Mouse (Mus musculus): Measurements from ENCODE around the gene Ahcyl2. TPM values are rescaled to one million over a fixed set of nuclear protein-coding genes. Genes with fewer than 3 reads are reported as not detected.

Gene Ahcyl2
- polyA plus RNA-seq, 1 experiment from 2014 or later: 7.8 TPM

DNA sequence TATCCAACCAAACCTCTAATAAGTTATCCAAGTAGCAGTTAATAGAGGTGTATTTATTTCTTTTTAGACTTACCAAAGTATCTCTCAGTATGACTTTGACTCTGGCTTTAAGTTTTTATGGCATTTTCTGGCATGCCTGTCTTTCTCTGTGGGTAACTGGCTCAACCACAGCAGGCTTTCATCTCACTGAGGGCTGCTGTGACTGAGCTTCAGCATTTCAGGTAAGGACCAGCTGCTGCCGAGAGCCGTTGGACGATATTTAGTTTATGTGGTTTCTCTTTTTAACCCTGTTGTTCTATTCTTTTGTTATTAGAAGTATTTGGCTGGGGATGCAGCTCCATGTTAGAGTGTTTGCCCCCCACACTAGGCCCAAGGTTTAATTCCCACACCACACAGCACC lies 129.2 kb downstream of the Ahcyl2 start:
- H3K4me1 ChIP-seq (ENCODE audit: control insufficient read depth, insufficient read depth, low read length): peaks cover 8% of the 10 kb centered on the region
- H3K27me3 ChIP-seq (ENCODE audit: control insufficient read depth, insufficient read depth, low read length): no peaks in the 10 kb centered on the region
- H3K9ac ChIP-seq (ENCODE audit: low read length): no peak overlapping the region
- H3K4me2 ChIP-seq (ENCODE audit: low read depth, low read length): no peak overlapping the region
- no peak overlapping the region for H3K4me3 ChIP-seq (ENCODE audit: low read length)
- peak overlapping the region; percentile 10 for H3K27ac ChIP-seq (ENCODE audit: low read length)
- 0 out of 2 replicates have a peak, but pooled peaks have one; percentile 18 for ATAC-seq (replicated peaks; ENCODE audit: extremely low read depth, insufficient read depth, low FRiP score)
- no peaks in the 10 kb centered on the region for H3K9me3 ChIP-seq (replicated peaks; ENCODE audit: control insufficient read depth, low read length)
- 81% methylated on average over 3 of the region's 3 CpGs for WGBS
- H3K36me3 ChIP-seq (ENCODE audit: control insufficient read depth, insufficient read depth): peaks cover 11% of the 10 kb centered on the region

DNA sequence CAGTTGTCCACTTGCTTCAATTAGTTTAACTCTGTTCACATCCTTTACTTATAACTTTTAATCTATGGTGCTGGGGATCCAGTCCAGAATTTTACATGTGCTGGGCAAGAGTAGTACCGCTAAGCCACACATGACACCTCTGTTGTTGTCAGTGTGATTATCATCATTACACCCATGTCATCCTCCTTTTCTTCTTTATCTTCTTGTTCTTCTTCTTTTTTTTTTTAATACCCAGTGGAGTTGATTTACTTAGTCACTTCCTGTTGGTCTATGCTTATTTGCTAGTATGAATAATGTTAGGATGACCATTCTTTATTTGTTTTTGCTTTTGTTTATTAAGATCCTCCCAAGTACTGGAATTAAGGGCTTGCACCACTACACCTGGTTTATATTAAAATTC lies 133.6 kb downstream of the Ahcyl2 start:
- H3K27ac ChIP-seq (ENCODE audit: low read length): no peak overlapping the region
- H3K36me3 ChIP-seq (ENCODE audit: control insufficient read depth, insufficient read depth): peaks cover 7% of the 10 kb centered on the region
- 95% methylated on average over 1 of the region's 1 CpGs for WGBS
- no peak overlapping the region for H3K4me3 ChIP-seq (ENCODE audit: low read length)
- H3K27me3 ChIP-seq (ENCODE audit: control insufficient read depth, insufficient read depth, low read length): no peaks in the 10 kb centered on the region
- ATAC-seq (replicated peaks; ENCODE audit: extremely low read depth, insufficient read depth, low FRiP score): no peak
- H3K9me3 ChIP-seq (replicated peaks; ENCODE audit: control insufficient read depth, low read length): no peaks in the 10 kb centered on the region
- peaks cover 31% of the 10 kb centered on the region for H3K4me1 ChIP-seq (ENCODE audit: control insufficient read depth, insufficient read depth, low read length)
- no peak overlapping the region for H3K4me2 ChIP-seq (ENCODE audit: low read depth, low read length)
- H3K9ac ChIP-seq (ENCODE audit: low read length): no peak overlapping the region

DNA sequence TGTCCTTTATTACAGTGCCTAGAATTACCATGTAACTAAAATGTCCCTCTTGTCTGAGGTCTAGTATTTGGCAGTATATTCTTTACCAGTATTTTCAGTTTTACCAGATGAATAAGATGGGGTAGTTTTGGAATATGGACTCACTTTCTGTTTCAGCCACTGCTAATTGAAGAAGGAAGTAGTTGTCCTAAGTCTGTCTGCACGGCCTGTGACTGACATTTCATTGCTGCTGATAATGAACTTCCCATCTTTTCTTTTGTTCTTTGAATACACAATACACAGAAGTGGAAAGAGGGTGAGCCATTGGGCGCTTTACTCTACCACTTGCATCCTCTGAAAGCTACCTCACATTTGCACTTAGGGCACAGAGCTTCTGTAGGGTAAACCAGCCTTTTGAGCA lies 134.4 kb downstream of the Ahcyl2 start:
- Histone ChIP-seq H3K4me1 (ENCODE audit: control insufficient read depth, insufficient read depth, low read length) (peaks cover 31% of the 10 kb centered on the region), H3K27ac (ENCODE audit: low read length) (peak overlapping the region; percentile 96), H3K9ac (ENCODE audit: low read length) (no peak overlapping the region), H3K4me3 (ENCODE audit: low read length) (no peak overlapping the region), H3K9me3 (replicated peaks; ENCODE audit: control insufficient read depth, low read length) (no peaks in the 10 kb centered on the region), H3K4me2 (ENCODE audit: low read depth, low read length) (no peak overlapping the region), H3K27me3 (ENCODE audit: control insufficient read depth, insufficient read depth, low read length) (no peaks in the 10 kb centered on the region), H3K36me3 (ENCODE audit: control insufficient read depth, insufficient read depth) (peaks cover 5% of the 10 kb centered on the region)
- 65% methylated on average over 2 of the region's 2 CpGs for WGBS
- no peak for ATAC-seq (replicated peaks; ENCODE audit: extremely low read depth, insufficient read depth, low FRiP score)

DNA sequence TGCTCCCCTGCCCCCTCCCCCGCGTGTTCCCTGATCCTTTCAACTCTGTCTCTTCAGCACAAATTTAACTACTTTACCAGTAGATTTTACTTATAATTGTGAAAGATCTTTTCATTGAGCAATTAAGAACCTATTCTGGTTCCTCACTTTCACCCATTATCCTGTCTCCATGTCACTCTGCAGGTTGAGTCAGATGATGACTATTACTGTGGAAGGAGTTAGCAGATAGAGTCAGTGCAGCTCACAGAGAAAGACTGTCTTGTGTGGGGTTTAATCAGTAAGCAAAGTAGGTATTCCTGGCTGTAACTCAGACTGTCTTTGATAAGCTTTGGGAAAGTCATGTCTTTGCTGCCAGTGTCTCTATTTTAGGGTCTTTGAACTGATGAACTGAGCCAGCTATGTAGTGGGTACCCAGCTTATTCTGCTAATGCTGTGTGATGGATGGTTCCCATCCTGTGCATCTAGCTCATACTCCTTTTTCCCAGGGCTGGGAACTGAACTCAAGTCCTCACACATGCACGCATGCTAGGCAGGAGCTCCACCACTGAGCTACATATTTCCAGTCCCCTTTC lies 135.6 kb downstream of the Ahcyl2 start:
- H3K9me3 ChIP-seq (replicated peaks; ENCODE audit: control insufficient read depth, low read length): no peaks in the 10 kb centered on the region
- ATAC-seq (replicated peaks; ENCODE audit: extremely low read depth, insufficient read depth, low FRiP score): peak; percentile 81
- H3K4me1 ChIP-seq (ENCODE audit: control insufficient read depth, insufficient read depth, low read length): peaks cover 31% of the 10 kb centered on the region
- H3K9ac ChIP-seq (ENCODE audit: low read length): peak overlapping the region; percentile 43; the same call in 1 of the 2 replicates
- WGBS: 78% methylated on average over 3 of the region's 3 CpGs
- no peaks in the 10 kb centered on the region for H3K27me3 ChIP-seq (ENCODE audit: control insufficient read depth, insufficient read depth, low read length)
- no peak overlapping the region for H3K4me3 ChIP-seq (ENCODE audit: low read length)
- H3K27ac ChIP-seq (ENCODE audit: low read length): peak overlapping the region; percentile 96
- H3K4me2 ChIP-seq (ENCODE audit: low read depth, low read length): no peak overlapping the region
- H3K36me3 ChIP-seq (ENCODE audit: control insufficient read depth, insufficient read depth): 0 out of 2 replicates have a peak, but pooled peaks cover 2% of the 10 kb centered on the region

DNA sequence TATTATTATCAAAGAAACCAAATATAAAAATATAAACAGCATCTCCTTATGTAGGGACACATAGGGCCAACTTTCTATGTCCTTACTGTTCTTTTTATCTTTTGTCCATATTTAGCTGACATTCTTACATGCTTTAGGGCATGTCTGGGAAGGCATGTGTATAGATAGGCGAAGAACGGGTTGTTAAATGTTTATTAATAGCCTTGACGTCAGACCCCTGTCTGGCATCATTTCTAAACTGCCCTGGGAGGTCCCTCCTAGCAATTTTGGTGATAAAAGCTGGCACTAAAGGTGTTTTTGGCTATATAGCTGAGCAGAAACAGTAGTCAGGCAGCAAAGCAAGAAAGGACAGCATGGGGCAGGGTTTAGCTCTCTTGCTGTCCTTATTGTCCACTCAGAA lies 136.5 kb downstream of the Ahcyl2 start:
- Histone ChIP-seq H3K27me3 (ENCODE audit: control insufficient read depth, insufficient read depth, low read length) (no peaks in the 10 kb centered on the region), H3K36me3 (ENCODE audit: control insufficient read depth, insufficient read depth) (peaks cover 7% of the 10 kb centered on the region), H3K4me2 (ENCODE audit: low read depth, low read length) (no peak overlapping the region), H3K9me3 (replicated peaks; ENCODE audit: control insufficient read depth, low read length) (no peaks in the 10 kb centered on the region), H3K4me3 (ENCODE audit: low read length) (no peak overlapping the region), H3K27ac (ENCODE audit: low read length) (peak overlapping the region; percentile 96), H3K9ac (ENCODE audit: low read length) (peak overlapping the region; percentile 34), H3K4me1 (ENCODE audit: control insufficient read depth, insufficient read depth, low read length) (peaks cover 31% of the 10 kb centered on the region)
- WGBS: 26% methylated on average over 3 of the region's 3 CpGs
- peak; percentile 85 for ATAC-seq (replicated peaks; ENCODE audit: extremely low read depth, insufficient read depth, low FRiP score)

DNA sequence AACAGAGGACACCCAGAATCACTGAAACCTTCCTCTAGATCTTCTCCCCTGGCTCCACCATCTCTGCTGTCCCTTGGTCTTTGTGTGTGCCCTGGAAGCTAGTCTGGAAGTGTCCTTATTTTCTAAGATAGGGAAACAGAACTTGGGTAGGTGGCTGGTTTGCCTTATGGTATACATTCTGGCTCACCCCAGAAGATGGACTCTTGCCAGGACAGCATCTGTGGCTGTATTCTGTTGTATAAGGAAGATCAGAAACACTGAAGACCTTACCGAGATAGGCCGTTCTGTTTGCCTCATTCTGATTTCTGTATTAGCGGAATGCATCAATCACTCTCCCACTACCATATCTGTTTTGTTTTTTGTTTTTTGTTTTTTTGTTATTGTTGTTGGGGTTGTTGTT lies 142.8 kb downstream of the Ahcyl2 start:
- Histone ChIP-seq H3K9ac (ENCODE audit: low read length) (no peak overlapping the region), H3K4me2 (ENCODE audit: low read depth, low read length) (no peak overlapping the region), H3K27ac (ENCODE audit: low read length) (no peak overlapping the region), H3K4me1 (ENCODE audit: control insufficient read depth, insufficient read depth, low read length) (no peaks in the 10 kb centered on the region), H3K9me3 (replicated peaks; ENCODE audit: control insufficient read depth, low read length) (no peaks in the 10 kb centered on the region), H3K4me3 (ENCODE audit: low read length) (no peak overlapping the region), H3K36me3 (ENCODE audit: control insufficient read depth, insufficient read depth) (peaks cover 8% of the 10 kb centered on the region), H3K27me3 (ENCODE audit: control insufficient read depth, insufficient read depth, low read length) (no peaks in the 10 kb centered on the region)
- ATAC-seq (replicated peaks; ENCODE audit: extremely low read depth, insufficient read depth, low FRiP score): no peak
- WGBS: 88% methylated on average over 3 of the region's 3 CpGs

DNA sequence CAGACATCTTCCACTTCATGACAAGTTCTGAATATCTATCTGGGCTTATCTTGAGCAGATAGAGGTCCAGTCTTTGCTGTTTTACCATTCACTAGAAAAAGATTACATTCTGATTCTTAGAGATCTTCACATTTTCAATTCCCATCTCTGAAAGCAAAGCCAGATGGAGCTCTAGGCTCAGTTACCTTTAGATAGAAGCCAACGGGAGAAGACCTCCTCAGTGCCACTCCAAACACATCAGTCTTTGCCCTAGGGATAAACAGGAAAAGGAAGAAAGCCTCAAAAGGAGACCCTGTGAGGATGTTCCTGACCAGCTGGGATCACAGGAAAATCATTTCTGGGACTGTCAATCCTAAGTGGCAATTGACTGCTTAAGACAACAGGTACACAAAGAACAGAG lies 145.9 kb downstream of the Ahcyl2 start:
- no peak overlapping the region for H3K4me2 ChIP-seq (ENCODE audit: low read depth, low read length)
- H3K27ac ChIP-seq (ENCODE audit: low read length): no peak overlapping the region
- no peak overlapping the region for H3K9ac ChIP-seq (ENCODE audit: low read length)
- H3K4me3 ChIP-seq (ENCODE audit: low read length): no peak overlapping the region
- H3K4me1 ChIP-seq (ENCODE audit: control insufficient read depth, insufficient read depth, low read length): no peaks in the 10 kb centered on the region
- ATAC-seq (replicated peaks; ENCODE audit: extremely low read depth, insufficient read depth, low FRiP score): no peak
- no peaks in the 10 kb centered on the region for H3K9me3 ChIP-seq (replicated peaks; ENCODE audit: control insufficient read depth, low read length)
- peaks cover 6% of the 10 kb centered on the region for H3K36me3 ChIP-seq (ENCODE audit: control insufficient read depth, insufficient read depth)
- no peaks in the 10 kb centered on the region for H3K27me3 ChIP-seq (ENCODE audit: control insufficient read depth, insufficient read depth, low read length)
- 48% methylated on average over 1 of the region's 1 CpGs for WGBS

DNA sequence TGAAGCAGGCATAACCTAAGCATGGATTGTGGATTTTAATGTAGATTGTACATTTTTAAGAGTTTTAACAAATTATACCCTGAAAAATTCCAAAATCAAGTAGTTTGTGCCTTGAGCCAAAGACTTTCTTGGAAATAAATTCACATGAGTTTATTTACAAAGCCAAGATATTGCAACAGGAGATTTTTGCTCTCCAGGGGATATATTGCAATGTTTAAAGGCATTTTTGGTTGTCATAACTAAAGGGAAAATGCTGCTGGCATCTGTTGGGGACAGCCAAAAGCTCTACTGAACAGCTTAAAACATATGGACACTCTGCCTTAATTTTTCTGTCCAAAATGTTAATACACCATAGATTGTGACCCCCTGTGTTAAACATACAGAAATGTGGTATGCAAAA lies 146.3 kb downstream of the Ahcyl2 start:
- Histone ChIP-seq H3K27me3 (ENCODE audit: control insufficient read depth, insufficient read depth, low read length) (no peaks in the 10 kb centered on the region), H3K36me3 (ENCODE audit: control insufficient read depth, insufficient read depth) (peaks cover 3% of the 10 kb centered on the region; the same call in 1 of the 2 replicates), H3K9ac (ENCODE audit: low read length) (no peak overlapping the region), H3K4me3 (ENCODE audit: low read length) (no peak overlapping the region), H3K4me1 (ENCODE audit: control insufficient read depth, insufficient read depth, low read length) (peaks cover 2% of the 10 kb centered on the region; the same call in 1 of the 2 replicates), H3K9me3 (replicated peaks; ENCODE audit: control insufficient read depth, low read length) (no peaks in the 10 kb centered on the region), H3K4me2 (ENCODE audit: low read depth, low read length) (no peak overlapping the region), H3K27ac (ENCODE audit: low read length) (no peak overlapping the region)
- ATAC-seq (replicated peaks; ENCODE audit: extremely low read depth, insufficient read depth, low FRiP score): no peak

DNA sequence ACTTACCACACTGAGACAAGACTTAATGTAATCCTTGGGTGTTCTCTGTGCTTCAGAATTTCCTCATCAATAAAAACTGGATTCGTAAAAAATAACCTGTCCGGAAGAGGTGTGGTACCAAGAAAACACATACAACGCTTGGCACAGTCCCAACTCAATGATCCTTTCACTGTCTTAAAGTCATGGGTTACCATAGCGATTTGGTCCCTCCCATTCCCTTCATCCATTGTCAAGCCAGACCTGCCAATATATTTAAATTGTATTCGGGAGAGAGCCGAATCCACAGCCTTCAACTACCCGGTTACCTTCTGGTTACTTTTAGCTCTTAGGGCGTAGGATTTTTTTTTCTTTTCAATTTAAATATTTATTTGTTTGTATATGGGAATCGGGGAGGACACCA lies 148.0 kb downstream of the Ahcyl2 start:
- Histone ChIP-seq H3K9ac (ENCODE audit: low read length) (no peak overlapping the region; the same call in 1 of the 2 replicates), H3K9me3 (replicated peaks; ENCODE audit: control insufficient read depth, low read length) (no peaks in the 10 kb centered on the region), H3K36me3 (ENCODE audit: control insufficient read depth, insufficient read depth) (0 out of 2 replicates have a peak, but pooled peaks cover 1% of the 10 kb centered on the region), H3K4me2 (ENCODE audit: low read depth, low read length) (peak overlapping the region; percentile 96), H3K4me3 (ENCODE audit: low read length) (peak overlapping the region; percentile 98), H3K27ac (ENCODE audit: low read length) (no peak overlapping the region), H3K27me3 (ENCODE audit: control insufficient read depth, insufficient read depth, low read length) (no peaks in the 10 kb centered on the region), H3K4me1 (ENCODE audit: control insufficient read depth, insufficient read depth, low read length) (peaks cover 8% of the 10 kb centered on the region)
- 46% methylated on average over 9 of the region's 9 CpGs for WGBS
- no peak for ATAC-seq (replicated peaks; ENCODE audit: extremely low read depth, insufficient read depth, low FRiP score)

All from heart, embryonic 16.5 days (tissue).